Mouse (Mus musculus): ENCODE measurements around the gene Impg2.

The Impg2 gene

GRCm38 (mm10) chr16:56204051-56204450 lies at the start of gene Impg2:
Gene Impg2 (plus strand): TSS chr16:56204313.
- DNase-seq: no peak

GRCm38 (mm10) chr16:56163466-56163865 lies 40.6 kb upstream of the Impg2 start:
- no peak for DNase-seq

- DNase-seq: no peak
Measured at GRCm38 (mm10) chr16:56170247-56170646, 33.9 kb upstream of the Impg2 start.

- DNase-seq: no peak
Measured at GRCm38 (mm10) chr16:56175867-56176581, 28.1 kb upstream of the Impg2 start.

GRCm38 (mm10) chr16:56186863-56187262 lies 17.2 kb upstream of the Impg2 start:
- DNase-seq: no peak

- DNase-seq: no peak
Measured at GRCm38 (mm10) chr16:56188198-56188597, 15.9 kb upstream of the Impg2 start.

GRCm38 (mm10) chr16:56212740-56213139 lies 8.6 kb downstream of the Impg2 start:
- DNase-seq: no peak

- DNase-seq: no peak
Measured at GRCm38 (mm10) chr16:56227686-56228085, 23.6 kb downstream of the Impg2 start.

GRCm38 (mm10) chr16:56229455-56229854 lies 25.3 kb downstream of the Impg2 start:
- no peak for DNase-seq

GRCm38 (mm10) chr16:56231300-56231699 lies 27.2 kb downstream of the Impg2 start:
- DNase-seq: peak; percentile 35 to 40

GRCm38 (mm10) chr16:56232736-56233135 lies 28.6 kb downstream of the Impg2 start:
- DNase-seq: no peak

- DNase-seq: no peak
Measured at GRCm38 (mm10) chr16:56246031-56246430, 41.9 kb downstream of the Impg2 start.

- no peak for DNase-seq
Measured at GRCm38 (mm10) chr16:56273917-56274316, 69.8 kb downstream of the Impg2 start.

- DNase-seq: no peak
Measured at GRCm38 (mm10) chr16:56279060-56279459, 74.9 kb downstream of the Impg2 start.

GRCm38 (mm10) chr16:56279752-56280151 lies 75.6 kb downstream of the Impg2 start:
- no peak for DNase-seq

GRCm38 (mm10) chr16:56281336-56281735 lies 77.2 kb downstream of the Impg2 start:
- DNase-seq: no peak

- DNase-seq: no peak
Measured at GRCm38 (mm10) chr16:56283330-56283729, 79.2 kb downstream of the Impg2 start.

GRCm38 (mm10) chr16:56283873-56284272 lies 79.8 kb downstream of the Impg2 start:
- DNase-seq: no peak

GRCm38 (mm10) chr16:56286076-56286475 lies 82.0 kb downstream of the Impg2 start:
- no peak for DNase-seq

- DNase-seq: no peak
Measured at GRCm38 (mm10) chr16:56286977-56287376, 82.9 kb downstream of the Impg2 start.

GRCm38 (mm10) chr16:56294887-56295286 lies 90.8 kb downstream of the Impg2 start:
- DNase-seq: no peak

- no peak for DNase-seq
Measured at GRCm38 (mm10) chr16:56295888-56296648, 92.0 kb downstream of the Impg2 start.

- no peak for DNase-seq
Measured at GRCm38 (mm10) chr16:56298248-56298647, 94.1 kb downstream of the Impg2 start.

GRCm38 (mm10) chr16:56298836-56299235 lies 94.7 kb downstream of the Impg2 start:
- no peak for DNase-seq

All from B cell, adult 2 months (primary cell).